ENCODE assay signal across 26 mouse cellular contexts in the genomic region with DNA sequence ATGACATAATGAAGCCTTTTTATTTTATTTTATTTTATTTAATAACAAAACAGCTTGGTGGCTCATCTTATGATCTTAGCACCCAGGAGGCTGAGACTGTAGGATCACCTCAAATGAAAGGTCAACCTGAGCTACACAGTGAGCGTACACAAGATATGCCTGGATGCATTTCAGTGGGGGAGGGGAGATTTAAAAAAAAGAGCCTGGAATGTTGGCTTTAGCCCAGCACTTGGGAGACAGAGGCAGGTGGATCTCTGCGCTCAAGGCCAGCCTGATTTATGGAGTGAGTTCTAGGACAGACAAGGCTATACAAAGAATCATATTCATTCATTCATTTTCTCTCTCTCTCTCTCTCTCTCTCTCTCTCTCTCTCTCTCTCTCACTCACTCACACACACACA. TPM values are rescaled to one million over a fixed set of nuclear protein-coding genes. Genes with fewer than 3 reads are reported as not detected.
"Had no signal": no experiment of that assay in that cellular context is flagged by ENCODE, and none has a peak within 500 bp of the region (broad histone marks: within the 10 kb centered on the region; RNA-seq: fewer than 3 reads in every experiment).

No protein-coding gene starts in this region.

- ATAC-seq: midbrain, embryonic 16.5 days had no signal

- H3K9ac ChIP-seq: lung, embryonic 14.5 days; midbrain, embryonic 12.5 days; neural tube, embryonic 13.5 days; neural tube, embryonic 15.5 days had no signal

- H3K4me2 ChIP-seq: lung, embryonic 14.5 days; midbrain, embryonic 12.5 days; neural tube, embryonic 13.5 days; neural tube, embryonic 15.5 days had no signal

- H3K4me1 ChIP-seq: midbrain, embryonic 10.5 days; midbrain, embryonic 12.5 days had no signal

- DNase-seq: lung, adult 18-20 months; lung, embryonic 14.5 days; lung, postnatal 10 days; lung, postnatal 4 days; midbrain, embryonic 14.5 days; retina, postnatal 1 day; right cerebral cortex, adult 18-20 months; right cerebral cortex, postnatal 25 days; right cerebral cortex, postnatal 4 days; spleen, adult 18-20 months; thymus, adult 18-20 months; thymus, postnatal 14 days; thymus, postnatal 36 days had no signal

- H3K4me3 ChIP-seq: midbrain, embryonic 10.5 days; midbrain, embryonic 12.5 days; myocyte; neural tube, embryonic 13.5 days; neural tube, embryonic 15.5 days had no signal

- H3K9me3 ChIP-seq: midbrain, embryonic 10.5 days; midbrain, embryonic 12.5 days; neural tube, embryonic 13.5 days; neural tube, embryonic 15.5 days had no signal

- H3K27ac ChIP-seq: midbrain, embryonic 10.5 days; midbrain, embryonic 12.5 days; neural tube, embryonic 13.5 days; neural tube, embryonic 15.5 days had no signal

- H3K27me3 ChIP-seq: midbrain, embryonic 12.5 days; neural tube, embryonic 13.5 days; neural tube, embryonic 15.5 days had no signal

RNA-seq across cellular contexts. Expression of a gene that starts 43.4 kb away (rescaled TPM):
- total RNA-seq: megakaryocyte, adult 5-6 weeks had no signal
- polyA plus RNA-seq: liver, embryonic 16.5 days; lung, embryonic 14.5 days; lung, embryonic 16.5 days; midbrain, embryonic 12.5 days; midbrain, embryonic 14.5 days; myocyte; neural tube, embryonic 11.5 days; small intestine, adult 2 months; stomach, embryonic 14.5 days; stomach, embryonic 16.5 days had no signal
